Mouse (Mus musculus): ENCODE measurements around the gene Pgf.
A peak's percentile ranks its signal among the peaks of the same experiment; 100 is the strongest.

The Pgf gene

DNA sequence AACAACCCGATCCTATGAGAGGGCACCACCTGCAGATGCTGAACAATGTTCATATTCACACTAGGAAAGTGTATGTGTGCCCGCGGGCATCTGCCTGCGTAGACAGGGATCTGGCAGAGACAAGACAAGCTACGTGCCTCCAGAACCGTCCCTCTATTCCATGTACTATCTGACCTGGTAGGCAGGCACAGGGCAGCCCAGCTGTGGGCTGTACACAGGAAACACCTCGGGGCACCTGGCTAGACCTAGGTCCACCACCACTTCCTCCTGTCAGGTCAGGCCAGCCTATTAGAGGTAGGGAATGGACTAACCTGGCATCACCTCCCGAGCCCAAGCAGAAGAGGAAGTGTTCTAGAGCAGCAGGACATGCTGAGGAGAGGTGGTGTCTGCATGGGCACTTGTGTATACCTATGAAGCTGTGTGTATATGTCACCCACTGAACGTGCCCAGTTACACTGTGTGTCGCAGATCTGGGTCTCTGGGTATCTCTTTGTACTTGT lies at the start of gene Pgf:
Gene Pgf (minus strand): TSS at position 51 of the 500 bp plus-strand sequence.
- no peak for DNase-seq (ENCODE audit: low read depth, low spot score)

DNA sequence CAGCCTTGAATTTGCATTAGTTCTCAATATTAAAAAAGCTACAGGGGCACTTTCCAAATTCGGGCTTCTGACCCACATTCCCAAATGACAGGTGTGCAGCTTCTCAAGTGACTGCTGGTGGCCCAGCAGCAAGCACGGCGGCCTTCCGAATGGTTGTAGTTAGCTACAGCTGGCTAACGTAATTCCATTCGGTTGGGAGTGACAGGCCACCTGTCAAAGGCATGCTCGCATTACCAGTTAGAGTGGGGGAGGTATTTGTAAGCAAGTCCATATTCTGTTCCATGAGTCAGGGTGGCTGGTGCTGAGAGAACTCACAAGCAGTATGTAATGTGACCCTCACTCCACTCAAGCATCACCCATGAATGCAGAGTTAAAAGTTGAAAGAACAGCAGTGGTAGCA lies 49.6 kb upstream of the Pgf start:
- DNase-seq (ENCODE audit: low read depth, low spot score) = no peak

- DNase-seq (ENCODE audit: low read depth, low spot score) = no peak
These were observed 42.3 kb upstream of the Pgf start for GRCm38 (mm10) chr12:85219905-85220290.

DNA sequence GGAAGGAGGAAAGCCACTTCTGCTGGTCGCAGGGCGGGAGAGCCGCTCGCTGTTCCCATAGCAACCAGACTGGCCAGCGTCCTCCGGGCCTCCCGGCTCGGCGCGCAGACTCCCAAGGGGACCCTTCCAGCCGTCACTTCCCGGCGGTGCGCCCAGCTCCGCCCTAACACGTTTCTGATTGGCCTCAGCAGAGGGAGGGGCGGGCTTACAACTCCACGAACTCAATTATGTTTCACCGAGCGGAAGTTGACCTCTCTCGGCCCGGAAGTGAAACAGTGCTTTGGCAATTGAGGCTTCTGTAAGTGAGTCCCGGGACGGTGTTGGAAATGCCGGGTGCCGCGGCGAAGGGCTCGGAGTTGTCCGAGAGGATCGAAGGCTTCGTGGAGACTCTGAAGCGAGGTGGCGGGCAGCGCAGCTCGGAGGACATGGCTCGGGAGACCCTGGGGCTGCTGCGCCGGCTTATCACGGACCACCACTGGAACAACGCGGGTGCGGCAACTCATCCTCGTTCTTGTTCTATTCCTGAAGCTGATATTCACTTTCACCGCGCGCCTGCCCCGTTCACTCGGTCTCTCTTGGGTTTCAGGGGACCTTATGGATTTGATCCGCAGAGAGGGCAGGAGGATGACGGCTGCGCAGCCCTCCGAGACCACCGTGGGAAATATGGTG lies 41.8 kb upstream of the Pgf start, which contains the start of gene Eif2b2:
Gene Eif2b2 (plus strand): TSS at position 246 of the 669 bp plus-strand sequence.
- peak; percentile 98 for DNase-seq (ENCODE audit: low read depth, low spot score)

DNA sequence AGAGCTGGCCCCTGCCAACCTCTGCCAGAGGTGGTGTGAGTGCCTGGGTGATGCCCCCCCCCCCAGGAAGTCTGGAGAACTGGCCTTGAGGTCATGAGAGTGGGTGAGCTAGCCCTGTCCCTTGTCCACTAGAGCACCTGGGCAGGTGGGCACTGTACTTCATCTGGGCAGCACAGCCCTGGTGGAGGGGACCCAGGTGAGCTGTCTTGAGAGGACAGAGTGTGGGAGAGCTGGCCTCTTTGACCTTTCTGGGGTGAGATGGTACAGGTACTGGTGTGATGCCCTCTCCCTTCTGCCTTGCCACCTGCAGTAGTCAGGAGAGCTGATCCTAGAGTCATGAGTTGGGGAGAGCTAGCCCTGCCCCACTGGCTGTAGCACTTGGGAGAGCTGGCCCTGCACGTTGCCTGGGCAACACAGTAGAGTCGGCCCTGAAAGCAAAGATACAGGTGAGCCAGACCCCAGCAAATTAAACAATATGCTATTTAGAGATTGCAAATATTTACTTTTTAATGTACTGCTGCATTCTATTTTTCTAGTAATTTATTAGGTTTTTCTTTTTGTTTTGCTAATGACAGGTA lies 40.2 kb upstream of the Pgf start:
- DNase-seq (ENCODE audit: low read depth, low spot score) = no peak

DNA sequence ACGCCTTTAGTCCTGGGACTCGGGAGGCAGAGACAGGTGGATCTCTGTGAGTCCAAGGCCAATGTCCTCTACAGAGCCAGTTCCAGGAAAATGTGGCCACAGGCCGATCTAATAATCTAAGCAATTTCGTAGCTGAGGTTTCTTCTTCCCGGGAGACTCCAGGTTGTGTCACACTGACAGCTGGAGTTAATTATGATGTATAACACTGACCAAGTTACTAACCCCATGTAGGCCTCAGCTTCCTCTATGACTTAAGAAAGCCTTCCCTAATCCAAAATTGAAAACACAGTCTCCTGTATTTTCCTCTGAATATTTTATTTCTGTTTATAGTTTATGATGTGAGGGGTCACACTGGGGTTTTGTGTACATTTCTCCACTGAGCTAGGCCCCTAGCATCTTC lies 37.4 kb upstream of the Pgf start:
- DNase-seq (ENCODE audit: low read depth, low spot score) = no peak

GRCm38 (mm10) chr12:85208687-85209199 lies 31.2 kb upstream of the Pgf start:
- no peak for DNase-seq (ENCODE audit: low read depth, low spot score)

DNA sequence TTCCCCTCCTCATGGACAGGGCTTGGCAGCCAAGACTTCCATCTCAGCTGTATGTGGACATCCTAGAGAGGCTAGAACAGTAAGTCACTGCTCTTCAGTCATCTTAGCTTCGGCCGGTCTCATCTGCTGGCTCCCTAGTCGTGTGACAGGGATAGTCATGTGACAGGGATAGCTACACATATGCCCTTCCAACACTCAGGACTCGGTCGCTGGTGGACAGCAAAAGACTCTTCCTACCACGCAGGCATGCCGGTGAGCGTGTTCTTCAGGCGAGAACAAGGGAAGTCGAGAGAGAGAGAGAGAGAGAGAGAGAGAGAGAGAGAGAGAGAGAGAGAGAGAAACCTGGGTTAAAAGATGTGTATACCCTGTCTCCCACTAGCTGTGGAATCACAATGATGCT lies 27.8 kb upstream of the Pgf start:
- DNase-seq (ENCODE audit: low read depth, low spot score) = no peak

GRCm38 (mm10) chr12:85204105-85204504 lies 26.5 kb upstream of the Pgf start:
- no peak for DNase-seq (ENCODE audit: low read depth, low spot score)

- DNase-seq (ENCODE audit: low read depth, low spot score) = no peak
These were observed 26.1 kb upstream of the Pgf start for GRCm38 (mm10) chr12:85203699-85204098.

GRCm38 (mm10) chr12:85202191-85202590 lies 24.6 kb upstream of the Pgf start:
- no peak for DNase-seq (ENCODE audit: low read depth, low spot score)

DNA sequence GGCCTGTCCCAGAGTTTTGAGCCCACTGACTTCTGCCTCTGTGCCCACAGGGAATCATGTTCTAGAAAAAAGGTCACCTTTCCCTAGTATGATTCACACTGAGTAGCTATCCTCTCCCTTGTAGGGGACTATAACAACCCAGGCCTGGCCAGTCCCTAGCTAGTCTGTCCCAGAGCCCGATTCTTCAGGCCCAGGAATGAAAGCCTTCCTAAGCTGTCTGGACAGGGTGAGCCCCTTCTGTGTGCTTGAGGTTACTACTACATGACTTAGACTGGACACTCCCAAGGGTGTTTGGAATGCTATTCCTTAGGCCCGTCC lies 24.2 kb upstream of the Pgf start:
- DNase-seq (ENCODE audit: low read depth, low spot score) = no peak

DNA sequence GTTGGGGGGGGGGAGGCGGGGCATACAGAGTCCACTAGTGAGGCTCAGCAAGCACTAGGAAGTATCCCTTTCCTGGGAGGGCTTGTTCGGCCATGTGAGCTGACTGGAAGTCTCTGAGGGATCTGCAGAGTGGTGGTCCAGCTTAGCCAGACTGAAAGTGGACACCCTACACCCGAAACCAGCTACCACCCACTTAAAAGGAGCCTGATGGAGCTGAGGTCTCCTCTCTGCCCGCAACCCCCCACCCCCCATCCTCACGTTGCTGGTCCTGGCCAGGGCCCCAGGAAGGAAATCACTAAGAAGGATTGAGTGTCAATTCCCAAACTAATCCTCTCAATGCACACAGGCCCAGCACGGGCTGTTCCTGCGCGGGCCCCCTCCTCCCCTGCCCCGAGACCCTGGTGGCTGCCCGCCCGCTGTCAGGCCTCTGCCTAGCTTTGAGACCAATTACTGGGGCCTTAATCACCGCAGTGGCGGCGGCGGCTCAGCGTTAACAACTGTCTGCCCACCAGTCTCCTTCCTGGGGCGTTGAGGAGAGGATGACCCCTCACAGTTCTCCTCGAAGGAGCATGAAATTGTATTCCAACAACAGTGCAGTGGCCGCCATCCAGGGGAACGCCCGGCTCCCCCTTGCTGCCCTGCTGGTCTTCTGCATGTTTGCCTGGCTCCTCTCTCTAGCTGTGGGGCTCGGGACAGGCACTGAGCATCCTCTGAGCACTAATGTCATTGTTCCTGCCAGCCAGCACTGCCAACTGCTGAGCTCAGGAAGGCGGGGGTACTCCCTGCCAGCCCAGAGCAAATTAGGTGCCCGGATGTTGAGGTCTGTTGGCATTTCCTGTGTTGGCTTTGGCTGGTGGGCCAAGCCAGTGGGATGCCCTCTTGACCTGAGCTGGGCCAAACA lies 23.6 kb upstream of the Pgf start:
- DNase-seq (ENCODE audit: low read depth, low spot score) = no peak

GRCm38 (mm10) chr12:85199954-85200353 lies 22.4 kb upstream of the Pgf start:
- no peak for DNase-seq (ENCODE audit: low read depth, low spot score)

DNA sequence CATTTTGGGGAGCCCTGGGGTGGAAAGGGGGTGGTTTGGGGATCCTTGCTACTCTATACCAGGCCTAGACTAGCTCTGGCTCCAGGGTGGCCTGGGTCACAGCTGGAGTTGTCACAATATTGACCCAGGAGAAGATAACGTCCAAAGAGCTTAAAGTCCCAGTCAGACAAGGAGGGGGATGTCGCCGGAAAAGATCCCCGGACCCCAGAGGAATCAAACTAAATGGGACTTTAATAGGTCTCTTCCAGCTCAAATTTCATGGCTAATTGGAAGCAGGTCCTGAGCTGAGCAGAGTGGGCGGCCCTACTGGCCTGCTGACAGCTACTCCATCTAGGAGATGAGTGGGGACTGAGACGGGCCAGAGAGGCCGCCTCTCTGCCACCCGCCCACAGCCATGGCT lies 20.3 kb upstream of the Pgf start:
- DNase-seq (ENCODE audit: low read depth, low spot score) = no peak

- DNase-seq (ENCODE audit: low read depth, low spot score) = no peak
These were observed 19.8 kb upstream of the Pgf start for GRCm38 (mm10) chr12:85197371-85197770.

DNA sequence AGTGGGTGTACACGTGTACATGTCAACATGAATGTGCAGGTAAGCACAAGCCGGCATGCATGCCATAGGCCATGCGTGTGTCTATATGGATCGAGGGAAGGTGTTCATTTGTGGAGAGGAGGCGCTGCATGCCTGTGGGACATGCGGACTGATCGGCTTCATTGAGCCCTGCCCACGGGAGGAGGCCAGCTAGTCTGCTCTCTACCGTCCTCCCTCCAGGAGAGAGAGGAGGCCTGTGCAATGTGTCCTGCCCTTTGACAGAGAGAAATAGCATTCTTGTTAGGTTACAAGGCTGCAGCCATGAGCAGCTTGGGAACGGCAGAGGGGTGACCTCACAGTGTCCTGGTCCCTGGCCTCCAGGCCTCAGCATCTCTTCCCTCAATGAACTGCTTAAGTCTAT lies 18.6 kb upstream of the Pgf start:
- no peak for DNase-seq (ENCODE audit: low read depth, low spot score)

GRCm38 (mm10) chr12:85195086-85195485 lies 17.5 kb upstream of the Pgf start:
- no peak for DNase-seq (ENCODE audit: low read depth, low spot score)

DNA sequence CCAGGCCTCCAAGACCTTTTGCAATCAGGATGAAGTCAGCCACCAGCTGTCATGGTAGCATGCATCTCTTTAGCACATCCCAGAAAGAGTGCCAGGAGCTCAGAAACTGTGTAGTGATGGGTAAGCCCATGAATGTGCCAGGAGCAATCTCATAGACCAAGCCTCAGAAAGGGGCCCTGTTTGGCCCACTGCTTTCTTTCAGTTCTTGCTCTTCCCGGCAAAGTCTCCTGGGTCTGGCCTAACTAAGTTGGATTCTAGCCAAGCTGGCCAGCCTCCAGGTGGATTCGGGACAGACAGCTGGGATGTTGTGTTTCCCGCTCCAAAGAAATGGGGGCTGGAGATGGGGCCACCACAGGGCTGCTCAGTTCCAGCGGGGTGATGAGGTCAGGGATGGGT lies 17.0 kb upstream of the Pgf start:
- DNase-seq (ENCODE audit: low read depth, low spot score) = no peak

DNA sequence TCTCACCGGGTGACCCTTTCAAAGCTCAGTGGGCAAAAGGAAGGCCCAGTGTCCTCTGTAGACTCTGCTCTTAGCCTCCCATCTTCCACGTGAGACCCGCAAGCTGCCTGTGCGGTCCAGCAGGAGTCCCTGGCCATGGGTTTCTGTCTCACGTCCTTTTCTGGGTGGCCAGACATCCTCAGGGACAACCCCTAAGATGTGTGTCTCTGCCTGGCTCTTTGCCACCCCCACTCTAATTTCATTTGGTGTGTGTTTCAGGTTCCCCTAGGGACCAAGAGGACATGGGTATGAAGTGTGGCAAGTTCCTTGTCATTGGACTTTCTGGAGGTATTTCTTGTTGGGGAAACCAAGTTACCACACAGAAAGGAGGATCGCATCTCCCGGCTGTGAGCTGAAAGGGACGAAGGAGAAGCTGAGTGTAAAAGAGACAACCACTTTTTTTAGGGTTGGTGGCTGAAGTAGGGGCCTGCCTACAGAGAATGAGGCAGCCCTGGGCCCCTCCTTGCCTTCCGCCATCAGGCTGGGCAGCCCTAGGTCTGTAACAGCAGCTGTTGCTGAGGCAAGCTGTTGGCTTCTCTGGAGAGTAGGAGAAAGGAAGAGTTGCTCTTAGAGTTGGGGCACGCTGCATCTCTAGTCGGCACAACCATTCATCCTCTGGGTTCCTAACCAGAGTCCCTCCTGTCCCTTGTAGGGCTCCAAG lies 16.5 kb upstream of the Pgf start:
- no peak for DNase-seq (ENCODE audit: low read depth, low spot score)

- no peak for DNase-seq (ENCODE audit: low read depth, low spot score)
These were observed 15.6 kb upstream of the Pgf start for GRCm38 (mm10) chr12:85193146-85193545.

All from embryo, embryonic 11.5 days (tissue).